Mouse (Mus musculus): ENCODE data around the gene Atf1.

The Atf1 gene

GRCm38 (mm10) chr15:100227663-100228534 lies at the start of gene Atf1:
TSS of gene Atf1 (plus strand) at chr15:100227819.
- in situ Hi-C loops (cut with MboI, MseI) = no loop called here

GRCm38 (mm10) chr15:100178487-100178886 lies 49.1 kb upstream of the Atf1 start:
- in situ Hi-C loops (cut with MboI, MseI) = no loop called here

DNA sequence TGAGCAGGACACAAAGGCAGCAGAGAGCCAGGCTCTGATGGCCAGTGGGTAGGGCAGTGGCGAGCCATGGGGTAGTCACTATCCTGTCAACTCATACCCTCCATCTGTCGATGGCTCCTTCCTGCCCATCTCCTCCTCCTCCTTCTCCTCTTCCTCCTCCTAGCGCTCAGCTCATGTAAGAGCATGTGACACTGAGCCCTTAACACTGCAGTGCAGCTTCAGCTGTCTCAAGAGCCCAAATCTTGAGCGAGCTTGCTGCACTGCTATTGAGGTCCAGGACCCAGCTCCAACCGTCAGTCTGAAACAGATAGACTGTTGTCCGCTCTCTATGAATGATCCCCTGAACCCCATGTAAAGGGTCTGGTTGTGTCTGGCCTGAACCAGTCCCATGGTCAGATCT lies 47.9 kb upstream of the Atf1 start:
- in situ Hi-C loops (cut with MboI, MseI) = no loop called here

GRCm38 (mm10) chr15:100180221-100180620 lies 47.4 kb upstream of the Atf1 start:
- in situ Hi-C loops (cut with MboI, MseI) = no loop called here

GRCm38 (mm10) chr15:100181841-100182240 lies 45.8 kb upstream of the Atf1 start:
- in situ Hi-C loops (cut with MboI, MseI) = no loop called here

- in situ Hi-C loops (cut with MboI, MseI) = no loop called here
Measured at GRCm38 (mm10) chr15:100182526-100183280, 44.9 kb upstream of the Atf1 start.

DNA sequence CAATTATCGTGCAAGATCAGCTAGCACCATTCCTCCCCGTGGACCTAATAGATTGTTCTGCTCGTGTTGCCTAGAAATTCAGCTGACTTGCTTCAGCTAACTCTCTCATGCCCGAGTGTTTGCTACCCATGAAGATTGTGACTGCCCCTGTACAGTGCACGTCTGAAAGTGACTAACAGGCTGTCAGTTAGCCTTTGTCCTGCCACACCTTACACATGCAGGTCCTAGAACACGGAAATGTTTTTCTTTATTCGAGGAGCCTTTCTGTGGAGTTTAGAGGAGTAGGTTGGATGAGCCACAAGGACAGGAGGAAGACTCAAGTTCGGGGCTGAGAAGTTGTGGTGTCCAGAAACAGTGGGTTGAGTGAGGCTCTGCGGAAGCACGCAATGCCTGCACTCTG lies 44.1 kb upstream of the Atf1 start:
- in situ Hi-C loops (cut with MboI, MseI) = no loop called here

- in situ Hi-C loops (cut with MboI, MseI) = loop anchor here (5.0 kb wide), 1 partner anchor 148 kb away; the partner anchor contains the start of gene Dip2b (in 2 of the 2)
Measured at GRCm38 (mm10) chr15:100184821-100185496, 42.7 kb upstream of the Atf1 start.

GRCm38 (mm10) chr15:100186234-100186633 lies 41.4 kb upstream of the Atf1 start:
- in situ Hi-C loops (cut with MboI, MseI) = loop anchor here (5.0 kb wide), 1 partner anchor 149 kb away; the partner anchor contains the start of gene Dip2b (in 2 of the 2)

DNA sequence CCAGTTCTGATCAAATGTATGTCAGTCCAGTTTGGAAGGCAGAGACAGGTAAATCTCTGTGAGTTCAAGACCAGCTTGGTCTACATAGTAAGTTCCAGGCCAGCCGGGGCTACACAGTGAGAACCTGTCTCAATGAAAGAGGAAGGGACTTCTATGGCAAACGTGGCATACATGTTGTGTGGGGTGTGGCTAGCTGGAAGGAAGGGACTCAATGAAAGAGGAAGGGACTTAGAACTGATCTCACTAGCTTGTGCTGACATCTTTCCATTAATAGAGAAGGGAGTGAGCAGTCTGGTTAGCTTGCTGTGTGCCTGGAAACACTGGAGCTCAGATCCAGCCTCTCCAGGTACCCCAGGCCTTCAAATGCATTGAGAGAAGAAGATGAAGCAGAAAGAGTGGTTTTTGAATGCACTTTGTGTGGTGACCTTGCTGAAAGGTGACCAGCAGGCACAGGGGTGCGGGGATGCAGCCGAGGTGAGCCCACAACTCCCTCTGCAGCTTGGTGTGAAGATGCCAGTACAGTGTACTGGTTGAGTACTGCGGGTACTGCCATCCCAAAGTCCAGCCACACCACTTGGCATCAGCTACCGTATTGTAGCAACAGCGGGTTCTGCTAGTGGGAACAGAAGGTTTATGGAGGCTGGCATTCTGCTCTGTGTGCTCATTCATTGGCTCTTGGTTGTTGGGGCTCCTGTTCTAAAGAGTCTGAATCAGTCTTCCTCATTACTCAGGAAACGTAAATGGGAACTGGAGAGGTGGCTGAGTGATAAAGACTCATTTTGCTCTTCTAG lies 40.5 kb upstream of the Atf1 start:
- in situ Hi-C loops (cut with MboI, MseI) = loop anchor here (5.0 kb wide), 1 partner anchor 150 kb away; the partner anchor contains the start of gene Dip2b (in 2 of the 2)

DNA sequence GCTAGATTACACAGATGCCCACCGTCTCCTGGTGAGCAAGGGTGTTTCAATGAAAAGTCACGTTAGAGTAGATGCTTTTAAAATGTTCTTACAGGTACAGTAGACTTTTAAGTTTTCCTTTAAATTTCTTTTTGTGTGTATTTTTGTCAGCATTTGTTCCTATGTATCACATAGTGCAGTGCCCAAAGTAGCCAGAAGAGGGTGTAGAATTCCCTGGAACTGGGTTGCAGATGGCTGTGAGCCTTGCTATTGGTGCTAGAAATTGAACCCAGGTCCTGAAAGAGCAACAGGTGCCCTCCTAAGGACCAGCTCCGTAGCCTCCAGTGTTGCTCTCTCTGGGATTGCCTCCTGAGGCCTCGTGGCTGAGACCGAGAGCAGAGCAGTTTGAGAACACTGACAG lies 39.1 kb upstream of the Atf1 start:
- in situ Hi-C loops (cut with MboI, MseI) = loop anchor here (5.0 kb wide), 1 partner anchor 151 kb away; the partner anchor contains the start of gene Dip2b (in 2 of the 2)

GRCm38 (mm10) chr15:100188962-100189404 lies 38.6 kb upstream of the Atf1 start:
- in situ Hi-C loops (cut with MboI, MseI) = loop anchor here (5.0 kb wide), 1 partner anchor 152 kb away; the partner anchor contains the start of gene Dip2b (in 2 of the 2)

DNA sequence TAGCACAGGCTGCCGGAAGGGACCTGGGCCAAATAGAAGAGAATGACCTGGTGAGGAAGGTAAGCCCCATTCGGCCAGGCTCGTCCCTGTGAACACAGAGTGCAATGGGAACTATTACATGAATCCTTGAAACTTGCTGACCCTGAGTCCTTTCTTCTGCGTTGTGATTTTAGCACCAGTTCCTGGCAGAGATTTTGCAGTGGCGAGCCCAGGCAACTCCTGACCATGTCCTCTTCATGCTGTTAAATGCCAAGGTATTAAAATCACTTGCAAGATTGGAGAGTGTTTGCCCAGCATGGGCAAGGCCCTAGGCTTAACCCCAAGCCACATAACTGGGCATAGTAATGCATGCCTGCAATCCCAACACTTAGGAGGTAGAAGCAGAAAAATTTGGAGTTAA lies 37.5 kb upstream of the Atf1 start:
- in situ Hi-C loops (cut with MboI, MseI) = no loop called here

DNA sequence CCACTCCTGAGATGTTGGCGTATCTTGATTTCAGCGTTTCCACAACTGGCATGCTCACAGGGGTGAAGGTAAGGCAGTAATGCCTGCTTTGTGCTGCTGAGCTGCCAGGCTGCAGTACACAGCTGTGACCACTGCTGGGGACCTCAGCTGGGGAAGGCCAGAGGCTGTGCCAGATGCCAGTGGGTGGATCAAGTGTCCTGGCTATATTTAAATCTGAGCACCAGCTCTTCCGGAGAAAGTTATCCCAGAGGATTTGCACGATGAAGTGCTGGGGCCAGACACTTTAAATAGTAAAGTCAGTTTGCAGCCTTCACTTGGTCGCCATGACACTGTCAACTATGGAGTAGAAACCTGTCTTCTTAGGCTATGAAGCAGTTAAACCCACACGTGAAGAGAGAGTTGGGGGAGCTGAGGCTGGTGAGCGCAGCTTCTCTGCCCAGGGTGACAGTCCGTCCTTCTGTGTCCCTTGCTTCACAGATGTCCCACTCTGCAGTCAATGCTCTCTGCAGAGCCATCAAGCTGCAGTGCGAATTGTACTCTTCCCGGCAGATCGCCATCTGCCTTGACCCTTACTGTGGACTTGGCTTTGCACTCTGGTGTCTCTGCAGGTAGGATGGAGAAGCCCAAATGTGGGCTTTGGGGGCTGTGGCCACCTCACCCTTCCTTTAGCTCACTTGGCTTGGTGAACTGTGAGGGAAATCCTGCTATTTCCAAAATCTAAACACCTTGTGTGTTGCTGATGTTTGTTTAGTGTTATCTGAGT lies 28.5 kb upstream of the Atf1 start:
- in situ Hi-C loops (cut with MboI, MseI) = no loop called here

- in situ Hi-C loops (cut with MboI, MseI) = no loop called here
Measured at GRCm38 (mm10) chr15:100199790-100200189, 27.8 kb upstream of the Atf1 start.

- in situ Hi-C loops (cut with MboI, MseI) = no loop called here
Measured at GRCm38 (mm10) chr15:100201806-100202205, 25.8 kb upstream of the Atf1 start.

- in situ Hi-C loops (cut with MboI, MseI) = no loop called here
Measured at GRCm38 (mm10) chr15:100202431-100203015, 25.1 kb upstream of the Atf1 start.

GRCm38 (mm10) chr15:100204574-100204973 lies 23.0 kb upstream of the Atf1 start:
- in situ Hi-C loops (cut with MboI, MseI) = no loop called here

GRCm38 (mm10) chr15:100210013-100210412 lies 17.6 kb upstream of the Atf1 start:
- in situ Hi-C loops (cut with MboI, MseI) = no loop called here

GRCm38 (mm10) chr15:100213339-100213738 lies 14.3 kb upstream of the Atf1 start:
- in situ Hi-C loops (cut with MboI, MseI) = no loop called here

Data from T-helper 17 cell (primary cell).